In genomic region chr6:136486166-136486565, GRCm38 (mm10) we compare ENCODE assay signal across 25 mouse cellular contexts. TPM values are rescaled to one million over a fixed set of nuclear protein-coding genes. Genes with fewer than 3 reads are reported as not detected.
A peak's percentile ranks its signal among the peaks of the same experiment; 100 is the strongest.
DNase-seq lines count a peak whose midpoint lies in the region; ATAC-seq and TF ChIP-seq lines count a peak whose summit lies in the region.
"Had no signal": no experiment of that assay in that cellular context is flagged by ENCODE, and none has a peak within 500 bp of the region (broad histone marks: within the 10 kb centered on the region; RNA-seq: fewer than 3 reads in every experiment).

No protein-coding gene starts in this region.

- no peak overlapping the region for H3K4me2 ChIP-seq in forebrain, embryonic 11.5 days (ENCODE audit: low read depth, low read length, severe bottlenecking)
- no peak overlapping the region for H3K4me2 ChIP-seq in hindbrain, embryonic 11.5 days (replicated peaks; ENCODE audit: low read depth, low read length)
- H3K4me2 ChIP-seq in hindbrain, embryonic 13.5 days = no peak overlapping the region
- no peak overlapping the region for H3K4me2 ChIP-seq in lung, embryonic 14.5 days
- no peak overlapping the region for H3K4me2 ChIP-seq in lung, postnatal 0 days (replicated peaks; ENCODE audit: low read depth, low read length)

- no peaks in the 10 kb centered on the region for H3K36me3 ChIP-seq in forebrain, embryonic 11.5 days (ENCODE audit: control insufficient read depth, insufficient read depth, low read length)
- no peaks in the 10 kb centered on the region for H3K36me3 ChIP-seq in forebrain, embryonic 10.5 days (replicated peaks)
- H3K36me3 ChIP-seq in hindbrain, embryonic 11.5 days (ENCODE audit: control insufficient read depth, insufficient read depth, low read length) = no peaks in the 10 kb centered on the region
- H3K36me3 ChIP-seq in hindbrain, embryonic 13.5 days = no peaks in the 10 kb centered on the region
- no peaks in the 10 kb centered on the region for H3K36me3 ChIP-seq in lung, embryonic 14.5 days (ENCODE audit: insufficient read depth)
- H3K36me3 ChIP-seq in lung, postnatal 0 days (ENCODE audit: insufficient read depth, low read length) = no peaks in the 10 kb centered on the region
- H3K36me3 ChIP-seq: embryonic facial prominence, embryonic 10.5 days; embryonic facial prominence, embryonic 15.5 days; limb, embryonic 10.5 days; limb, embryonic 15.5 days had no signal

- H3K4me3 ChIP-seq in forebrain, embryonic 11.5 days (ENCODE audit: low read depth, low read length) = no peak overlapping the region
- no peak overlapping the region for H3K4me3 ChIP-seq in forebrain, embryonic 10.5 days
- H3K4me3 ChIP-seq in hindbrain, embryonic 11.5 days (ENCODE audit: low read depth, low read length) = no peak overlapping the region
- H3K4me3 ChIP-seq in hindbrain, embryonic 13.5 days = no peak overlapping the region
- no peak overlapping the region for H3K4me3 ChIP-seq in lung, embryonic 14.5 days (ENCODE audit: low read depth, low read length)
- no peak overlapping the region for H3K4me3 ChIP-seq in lung, postnatal 0 days (ENCODE audit: low read depth, low read length)
- H3K4me3 ChIP-seq in layer of hippocampus, adult 2 months = no peak overlapping the region

- 62% methylated on average over 4 of the region's 4 CpGs for WGBS in forebrain, embryonic 11.5 days
- WGBS in forebrain, embryonic 10.5 days = 59% methylated on average over 4 of the region's 4 CpGs
- WGBS in hindbrain, embryonic 11.5 days = 62% methylated on average over 4 of the region's 4 CpGs
- WGBS in hindbrain, embryonic 13.5 days = 56% methylated on average over 4 of the region's 4 CpGs
- WGBS in lung, embryonic 14.5 days = 73% methylated on average over 4 of the region's 4 CpGs
- WGBS in lung, postnatal 0 days = 79% methylated on average over 4 of the region's 4 CpGs

- TF ChIP-seq EP300 in lung, postnatal 0 days (IDR thresholded peaks at IDR 0.05) = no peak

- H3K27me3 ChIP-seq in forebrain, embryonic 11.5 days (ENCODE audit: control insufficient read depth, insufficient read depth, low read length) = no peaks in the 10 kb centered on the region
- H3K27me3 ChIP-seq in forebrain, embryonic 10.5 days (ENCODE audit: poor library complexity, severe bottlenecking) = peaks cover 11% of the 10 kb centered on the region
- H3K27me3 ChIP-seq in hindbrain, embryonic 11.5 days (ENCODE audit: control insufficient read depth, insufficient read depth, low read length) = no peaks in the 10 kb centered on the region
- H3K27me3 ChIP-seq in hindbrain, embryonic 13.5 days = no peaks in the 10 kb centered on the region
- no peaks in the 10 kb centered on the region for H3K27me3 ChIP-seq in lung, embryonic 14.5 days (ENCODE audit: insufficient read depth, low read length)
- no peaks in the 10 kb centered on the region for H3K27me3 ChIP-seq in lung, postnatal 0 days (replicated peaks; ENCODE audit: insufficient read depth, low read length)
- H3K27me3 ChIP-seq: embryonic facial prominence, embryonic 15.5 days; limb, embryonic 15.5 days had no signal

- no peaks in the 10 kb centered on the region; the same call in 1 of the 2 replicates for H3K9me3 ChIP-seq in forebrain, embryonic 11.5 days (ENCODE audit: control insufficient read depth, low read length)
- H3K9me3 ChIP-seq in forebrain, embryonic 10.5 days = peaks cover 12% of the 10 kb centered on the region
- no peaks in the 10 kb centered on the region for H3K9me3 ChIP-seq in hindbrain, embryonic 11.5 days (ENCODE audit: control insufficient read depth, low read length)
- 0 out of 2 replicates have a peak, but pooled peaks cover 5% of the 10 kb centered on the region for H3K9me3 ChIP-seq in hindbrain, embryonic 13.5 days
- H3K9me3 ChIP-seq in lung, embryonic 14.5 days (ENCODE audit: low read depth, low read length) = no peaks in the 10 kb centered on the region
- H3K9me3 ChIP-seq in lung, postnatal 0 days (ENCODE audit: low read length) = no peaks in the 10 kb centered on the region
- H3K9me3 ChIP-seq: embryonic facial prominence, embryonic 15.5 days; limb, embryonic 10.5 days; limb, embryonic 15.5 days had no signal

- no peaks in the 10 kb centered on the region for H3K4me1 ChIP-seq in forebrain, embryonic 11.5 days (replicated peaks; ENCODE audit: control insufficient read depth, insufficient read depth, low read length)
- peaks cover 17% of the 10 kb centered on the region for H3K4me1 ChIP-seq in forebrain, embryonic 10.5 days
- H3K4me1 ChIP-seq in hindbrain, embryonic 11.5 days (replicated peaks; ENCODE audit: control insufficient read depth, insufficient read depth, low read length) = no peaks in the 10 kb centered on the region
- peaks cover 8% of the 10 kb centered on the region; the same call in 1 of the 2 replicates for H3K4me1 ChIP-seq in hindbrain, embryonic 13.5 days (replicated peaks)
- H3K4me1 ChIP-seq in lung, embryonic 14.5 days (ENCODE audit: insufficient read depth) = no peaks in the 10 kb centered on the region
- no peaks in the 10 kb centered on the region for H3K4me1 ChIP-seq in lung, postnatal 0 days (ENCODE audit: insufficient read depth, low read depth, low read length)
- H3K4me1 ChIP-seq: limb, embryonic 15.5 days had no signal

- ATAC-seq in forebrain, embryonic 11.5 days (replicated peaks; ENCODE audit: low FRiP score) = peak; percentile 63
- ATAC-seq in hindbrain, embryonic 11.5 days (ENCODE audit: low FRiP score) = 0 out of 2 replicates have a peak, but pooled peaks have one; percentile 38
- ATAC-seq in hindbrain, embryonic 13.5 days (ENCODE audit: low FRiP score) = no peak
- no peak for ATAC-seq in lung, embryonic 14.5 days (ENCODE audit: insufficient read depth)
- ATAC-seq in lung, postnatal 0 days = no peak
- ATAC-seq: liver, postnatal 0 days had no signal

- no peak for DNase-seq in forebrain, embryonic 11.5 days (ENCODE audit: low spot score)
- no peak for DNase-seq in forebrain, embryonic 10.5 days (ENCODE audit: extremely low spot score, low spot score)
- no peak for DNase-seq in hindbrain, embryonic 11.5 days (ENCODE audit: low spot score)
- DNase-seq in lung, embryonic 14.5 days = no peak
- no peak for DNase-seq in lung, postnatal 0 days (ENCODE audit: low spot score)
- no peak for DNase-seq in layer of hippocampus, adult 2 months (ENCODE audit: low spot score in 2 of 2)
- DNase-seq: cerebellum, adult 18-20 months; cerebellum, postnatal 10 days; gastrocnemius, postnatal 10 days; kidney, adult 9 months; kidney, postnatal 10 days; layer of hippocampus, adult 9-11 months; liver, postnatal 0 days; lung, postnatal 10 days; midbrain, embryonic 14.5 days; right cerebral cortex, adult 18-20 months; spleen, adult 18-20 months; thymus, adult 2 months; thymus, postnatal 36 days had no signal

- no peak overlapping the region for H3K27ac ChIP-seq in forebrain, embryonic 11.5 days (ENCODE audit: low read depth, low read length)
- no peak overlapping the region for H3K27ac ChIP-seq in forebrain, embryonic 10.5 days
- H3K27ac ChIP-seq in hindbrain, embryonic 11.5 days (ENCODE audit: low read depth, low read length) = no peak overlapping the region
- H3K27ac ChIP-seq in hindbrain, embryonic 13.5 days = no peak overlapping the region
- H3K27ac ChIP-seq in lung, embryonic 14.5 days (ENCODE audit: low read depth) = no peak overlapping the region
- no peak overlapping the region for H3K27ac ChIP-seq in lung, postnatal 0 days (ENCODE audit: low read length)
- H3K27ac ChIP-seq in layer of hippocampus, adult 2 months = no peak overlapping the region
- H3K27ac ChIP-seq: embryonic facial prominence, embryonic 15.5 days; limb, embryonic 15.5 days; macrophage had no signal

- peak; percentile 11; the same call in 1 of the 2 replicates for TF ChIP-seq CTCF in lung, embryonic 14.5 days (IDR thresholded peaks at IDR 0.05; ENCODE audit: low read depth)
- TF ChIP-seq CTCF in lung, postnatal 0 days (IDR thresholded peaks at IDR 0.05) = no peak
- no peak for TF ChIP-seq CTCF in layer of hippocampus, adult 2 months (conservative IDR thresholded peaks at IDR 0.05)

- H3K9ac ChIP-seq in forebrain, embryonic 11.5 days (ENCODE audit: low read length) = no peak overlapping the region
- no peak overlapping the region for H3K9ac ChIP-seq in hindbrain, embryonic 11.5 days (ENCODE audit: low read depth, low read length)
- no peak overlapping the region for H3K9ac ChIP-seq in hindbrain, embryonic 13.5 days
- no peak overlapping the region for H3K9ac ChIP-seq in lung, embryonic 14.5 days
- no peak overlapping the region for H3K9ac ChIP-seq in lung, postnatal 0 days (replicated peaks; ENCODE audit: low read depth)
- H3K9ac ChIP-seq: embryonic facial prominence, embryonic 15.5 days; limb, embryonic 15.5 days; liver, postnatal 0 days had no signal

RNA-seq across cellular contexts. Expression of gene Atf7ip, which starts 19.8 kb away (rescaled TPM):
- 57.8 and 66.6 TPM in 2 replicates for polyA plus RNA-seq in forebrain, embryonic 11.5 days (2014; fragmentation: Nextera tagmentation; extraction: Ambion mirVana)
- polyA plus RNA-seq in forebrain, embryonic 10.5 days (2016; fragmentation: Nextera tagmentation; extraction: Ambion mirVana) = 44.2 and 46.7 TPM in 2 replicates
- polyA plus RNA-seq in hindbrain, embryonic 11.5 days (2014; fragmentation: Nextera tagmentation; extraction: Ambion mirVana) = 54.1 and 73.7 TPM in 2 replicates
- polyA plus RNA-seq in hindbrain, embryonic 13.5 days (2015; fragmentation: Nextera tagmentation; extraction: Ambion mirVana) = 43.3 and 43.5 TPM in 2 replicates
- 48.3 and 56.1 TPM in 2 replicates for polyA plus RNA-seq in lung, embryonic 14.5 days (2014; fragmentation: Nextera tagmentation; extraction: Ambion mirVana)
- 13.9 and 14.9 TPM in 2 replicates for polyA plus RNA-seq in lung, postnatal 0 days (2015; fragmentation: Nextera tagmentation; extraction: Ambion mirVana)
- 100 to 1,000 TPM; 103 to 116 TPM for total RNA-seq in layer of hippocampus, adult 2 months (2021)

Comparison
In these comparisons a context has a peak if more than half of its experiments do, and no peak if none do; other contexts are left out.
1. ATAC-seq: peak in forebrain, embryonic 11.5 days (single experiment) and hindbrain, embryonic 11.5 days (single experiment); none in hindbrain, embryonic 13.5 days (single experiment), lung, embryonic 14.5 days (single experiment) and lung, postnatal 0 days (single experiment).